Mouse (Mus musculus) gastrocnemius, adult 8-10 months (tissue): ENCODE data around the gene B3gnt2. TPM values are rescaled to one million over a fixed set of nuclear protein-coding genes. Genes with fewer than 3 reads are reported as not detected.

Experiments
- DNase-seq, 2 experiments: peaks; one replicate each; pipeline ENCODE4 v3.0.0; 2022; ENCODE audit warnings: low spot score in 2 of 2
- total RNA-seq, 4 experiments: library from RNA; stranded (reverse); gene quantifications; 2 replicates each; pipeline ENCODE4 v1.2.4; 2022

B3gnt2 gene
- total RNA-seq, 4 experiments from 2014 or later = 1.0 to 1.7 (median 1.2) TPM

GRCm38 (mm10) chr11:22847732-22848648 lies 12.8 kb downstream of the B3gnt2 start:
- DNase-seq = peak in 1 of 2 experiments; percentile 22

GRCm38 (mm10) chr11:22846960-22847731 lies 13.6 kb downstream of the B3gnt2 start:
- DNase-seq = no peak

- DNase-seq = no peak
Observed at GRCm38 (mm10) chr11:22846093-22846835, 14.5 kb downstream of the B3gnt2 start.

GRCm38 (mm10) chr11:22844754-22845718 lies 15.7 kb downstream of the B3gnt2 start:
- no peak for DNase-seq

- DNase-seq = no peak
Observed at GRCm38 (mm10) chr11:22839456-22839855, 21.3 kb downstream of the B3gnt2 start.

GRCm38 (mm10) chr11:22838361-22838760 lies 22.4 kb downstream of the B3gnt2 start:
- no peak for DNase-seq

- DNase-seq = no peak
Observed at GRCm38 (mm10) chr11:22836269-22836668, 24.5 kb downstream of the B3gnt2 start.

GRCm38 (mm10) chr11:22832600-22832999 lies 28.2 kb downstream of the B3gnt2 start:
- DNase-seq = no peak

- DNase-seq = no peak
Observed at GRCm38 (mm10) chr11:22831916-22832315, 28.8 kb downstream of the B3gnt2 start.

- no peak for DNase-seq
Observed at GRCm38 (mm10) chr11:22830684-22831083, 30.1 kb downstream of the B3gnt2 start.

- no peak for DNase-seq
Observed at GRCm38 (mm10) chr11:22830179-22830611, 30.6 kb downstream of the B3gnt2 start.

GRCm38 (mm10) chr11:22828988-22829632 lies 31.7 kb downstream of the B3gnt2 start:
- DNase-seq = peak in 1 of 2 experiments; percentile 17

GRCm38 (mm10) chr11:22827514-22828080 lies 33.2 kb downstream of the B3gnt2 start:
- no peak for DNase-seq

- DNase-seq = no peak
Observed at GRCm38 (mm10) chr11:22826665-22827064, 34.1 kb downstream of the B3gnt2 start.

- DNase-seq = no peak
Observed at GRCm38 (mm10) chr11:22826051-22826450, 34.7 kb downstream of the B3gnt2 start.

GRCm38 (mm10) chr11:22825548-22825947 lies 35.2 kb downstream of the B3gnt2 start:
- no peak for DNase-seq

- no peak for DNase-seq
Observed at GRCm38 (mm10) chr11:22824049-22824705, 36.6 kb downstream of the B3gnt2 start.

- no peak for DNase-seq
Observed at GRCm38 (mm10) chr11:22821243-22821642, 39.5 kb downstream of the B3gnt2 start.

GRCm38 (mm10) chr11:22818371-22818770 lies 42.4 kb downstream of the B3gnt2 start:
- no peak for DNase-seq
